Mouse (Mus musculus): ENCODE measurements at regions not wholly inside any gene's neighbourhood (a gene's known extent, or its start where the extent isn't known, plus 50 kb on each side); places are given as distances from the start of the nearest gene placed in this dataset.
A peak's percentile ranks its signal among the peaks of the same experiment; 100 is the strongest.

DNA sequence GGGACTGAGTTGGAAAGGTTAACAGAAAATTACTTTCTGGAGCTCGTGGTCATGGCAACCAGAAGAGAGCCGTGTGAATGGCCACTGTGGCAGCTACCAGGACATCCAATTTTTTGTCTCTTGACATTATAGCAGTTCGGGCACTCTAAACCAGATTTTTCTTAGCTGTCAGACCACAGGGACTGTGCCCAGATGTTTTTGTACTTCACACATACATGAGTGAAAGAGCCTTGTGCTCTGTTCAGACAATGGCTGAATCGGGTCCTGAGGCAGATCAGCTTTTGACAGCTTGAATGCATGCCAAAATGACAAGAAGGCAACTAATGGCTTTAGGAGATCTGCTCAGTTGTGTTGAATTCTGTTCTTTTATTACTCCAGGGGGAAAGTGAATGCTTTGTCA is 505.2 kb upstream of the Pdzrn3 start:
- peak; percentile 23 for DNase-seq (ENCODE audit: low read depth, low spot score)

DNA sequence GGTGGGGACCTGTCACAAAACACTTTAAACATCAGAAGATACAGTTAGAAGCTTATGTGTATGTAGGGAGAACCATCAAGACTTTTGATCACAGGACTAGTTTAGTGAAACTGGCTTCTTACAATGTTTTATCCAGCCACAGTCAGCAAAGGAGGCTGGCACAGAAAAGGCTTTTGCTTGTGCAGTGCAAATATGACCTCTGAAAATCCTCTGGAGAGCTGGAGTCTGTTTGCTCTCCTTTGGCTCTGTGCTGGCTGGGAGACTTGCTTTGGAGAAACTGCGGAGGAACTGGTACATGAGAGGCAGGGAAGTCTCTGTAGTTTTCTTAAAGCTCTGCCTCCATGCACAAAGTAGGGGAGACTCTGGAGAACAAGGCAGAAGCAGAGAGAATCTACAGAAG is 497.2 kb upstream of the Pdzrn3 start:
- DNase-seq (ENCODE audit: low read depth, low spot score) = no peak

DNA sequence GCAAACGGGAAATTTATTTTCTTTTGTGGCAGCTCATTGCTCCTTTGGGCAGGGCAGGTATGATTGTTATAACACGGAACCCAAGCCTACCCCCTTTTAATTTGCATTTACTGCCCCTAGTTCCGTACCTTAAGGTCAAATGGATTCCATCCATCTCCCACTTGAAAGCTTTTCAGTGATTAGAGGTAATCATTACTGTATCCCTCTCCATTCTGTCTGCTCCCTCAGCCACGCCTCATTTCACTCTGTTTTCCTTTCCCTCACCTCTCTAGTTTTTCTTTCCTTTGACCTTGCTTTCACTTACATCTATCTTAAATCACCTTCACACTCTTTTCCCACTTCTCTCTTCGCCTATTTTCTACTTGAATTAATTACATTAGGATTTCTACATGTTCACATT is 481.2 kb upstream of the Pdzrn3 start:
- DNase-seq (ENCODE audit: low read depth, low spot score) = no peak

DNA sequence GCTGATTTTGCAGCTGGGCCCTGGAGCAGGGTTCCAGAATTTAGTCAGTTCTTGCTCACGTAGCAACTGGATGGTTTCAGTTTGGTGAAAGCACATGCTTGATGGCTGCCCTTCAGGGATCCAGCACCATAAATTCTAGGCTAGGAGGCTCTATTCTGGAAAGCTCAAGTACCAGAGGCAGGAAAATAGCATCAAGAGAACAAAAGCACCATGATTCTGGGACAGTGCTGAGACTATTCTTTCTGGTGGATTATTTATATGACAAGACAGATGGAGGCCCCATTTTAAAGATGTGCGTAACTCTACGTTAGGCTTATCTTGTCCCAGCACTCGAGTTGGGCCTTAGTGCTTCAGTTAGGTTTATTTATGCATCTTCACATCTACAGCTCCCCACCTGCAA is 463.0 kb upstream of the Pdzrn3 start:
- no peak for DNase-seq (ENCODE audit: low read depth, low spot score)

DNA sequence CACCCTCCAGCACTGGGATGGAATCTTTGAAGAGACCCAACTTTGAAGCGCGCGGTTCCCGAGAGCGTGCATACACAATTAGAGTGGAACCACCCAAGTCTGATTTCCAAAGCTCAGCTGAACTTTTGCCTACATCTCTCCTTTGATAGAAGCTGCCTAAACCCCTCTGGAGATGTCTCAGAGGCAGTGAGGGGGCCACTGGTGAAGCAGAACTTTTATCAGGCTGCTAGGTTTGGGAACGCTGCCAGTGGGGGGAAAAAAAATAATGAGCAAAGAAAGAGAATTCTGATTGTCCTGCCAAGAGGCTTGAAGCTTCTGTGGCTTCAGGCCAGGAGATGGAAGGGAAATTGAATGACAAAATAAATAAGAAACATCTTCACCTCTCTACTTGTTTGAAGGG is 459.9 kb upstream of the Pdzrn3 start:
- no peak for DNase-seq (ENCODE audit: low read depth, low spot score)

DNA sequence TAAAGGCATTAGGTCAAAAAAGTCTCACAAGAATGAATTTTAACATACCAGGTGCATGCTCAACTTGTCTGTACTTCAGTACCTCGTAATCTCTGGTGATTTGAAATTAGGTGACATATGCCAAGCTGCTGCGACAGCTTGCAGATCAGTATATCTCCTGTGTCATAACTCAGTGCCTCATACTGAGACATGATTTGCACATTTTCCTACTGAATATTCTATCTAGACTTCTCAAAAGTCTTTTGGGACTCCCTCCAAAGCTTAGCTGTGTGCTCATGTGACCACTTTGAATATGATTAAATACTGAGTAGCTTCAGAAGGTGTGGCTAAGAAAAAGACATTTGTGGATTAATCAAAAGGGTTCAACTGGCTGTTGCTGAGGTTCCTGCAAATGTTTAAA is 416.3 kb upstream of the Pdzrn3 start:
- DNase-seq (ENCODE audit: low read depth, low spot score) = no peak

DNA sequence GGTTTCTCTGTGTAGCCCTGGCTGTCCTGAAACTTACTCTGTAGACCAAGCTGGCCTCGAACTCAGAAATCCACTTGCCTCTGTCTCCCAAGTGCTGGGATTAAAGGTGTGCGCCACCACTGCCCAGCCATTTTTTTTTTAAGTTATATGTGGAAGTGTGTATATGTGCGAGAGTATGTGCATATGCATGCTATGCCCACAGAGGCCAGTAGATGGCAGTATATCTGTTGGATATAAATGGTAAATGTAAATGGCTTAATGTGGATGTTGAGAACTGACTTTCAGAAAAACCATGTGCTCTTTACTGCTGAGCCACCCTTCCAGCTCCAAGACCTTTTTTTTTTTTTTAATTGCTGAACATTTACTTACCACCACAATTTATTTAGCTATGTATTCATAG is 400.2 kb upstream of the Pdzrn3 start:
- peak; percentile 16 for DNase-seq (ENCODE audit: low read depth, low spot score)

DNA sequence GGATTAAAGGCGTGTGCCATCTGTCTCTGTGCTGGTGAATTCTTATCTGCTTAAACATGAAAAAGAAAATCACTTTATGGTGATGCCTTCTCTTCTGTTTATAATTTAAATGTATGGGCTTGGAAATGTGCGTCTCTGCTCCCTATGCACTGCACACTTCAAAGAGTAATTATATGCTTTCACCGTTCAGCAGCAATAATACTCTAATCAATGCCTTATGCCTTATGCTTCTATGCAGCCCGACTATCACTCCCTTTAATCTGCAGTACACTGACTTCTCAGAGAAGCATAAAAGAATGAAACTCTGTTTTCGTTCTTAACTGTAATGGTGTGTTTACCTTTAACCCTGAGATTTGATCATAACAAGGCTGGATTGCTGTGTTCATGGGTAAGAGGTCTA is 395.5 kb upstream of the Pdzrn3 start:
- DNase-seq (ENCODE audit: low read depth, low spot score) = no peak

DNA sequence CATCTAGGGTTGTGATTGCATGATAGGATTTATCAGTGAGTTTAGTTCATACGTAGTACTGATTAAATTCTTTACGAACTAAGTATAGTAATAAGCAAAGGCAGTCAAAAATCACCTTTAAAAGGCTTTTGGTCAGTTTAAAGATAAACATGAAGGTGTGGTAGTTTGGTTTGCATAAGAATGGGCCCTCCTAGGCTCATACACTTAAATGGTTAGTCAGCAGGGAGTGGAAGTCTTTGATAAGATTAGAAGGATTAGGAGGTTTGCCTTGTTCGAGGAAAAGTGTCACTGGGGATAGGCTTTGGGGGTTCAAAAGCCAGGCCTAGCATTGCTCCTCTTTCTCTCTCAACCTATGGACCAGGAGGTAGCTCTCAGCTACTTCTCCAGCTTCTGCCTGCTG is 357.4 kb upstream of the Pdzrn3 start:
- no peak for DNase-seq (ENCODE audit: low read depth, low spot score)

DNA sequence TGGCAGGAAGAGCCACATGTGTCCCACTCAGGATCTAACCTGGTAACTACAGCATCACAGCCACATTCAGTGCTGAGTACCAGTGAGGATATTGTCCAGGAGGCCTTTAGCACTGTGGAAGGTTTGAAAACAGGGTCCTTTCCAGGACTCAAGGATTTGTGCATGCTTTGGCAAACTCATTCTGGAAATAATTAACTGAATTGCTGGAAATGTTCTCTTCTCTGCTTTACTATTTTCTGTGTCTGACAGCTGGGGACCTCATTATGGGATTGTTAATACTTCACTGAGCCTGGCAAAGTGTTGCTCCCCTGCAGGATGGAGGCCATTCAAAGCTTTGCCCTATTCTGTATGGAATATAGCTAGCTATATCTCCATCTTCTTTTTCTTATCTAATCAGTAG is 342.8 kb upstream of the Pdzrn3 start:
- DNase-seq (ENCODE audit: low read depth, low spot score) = peak; percentile 4

DNA sequence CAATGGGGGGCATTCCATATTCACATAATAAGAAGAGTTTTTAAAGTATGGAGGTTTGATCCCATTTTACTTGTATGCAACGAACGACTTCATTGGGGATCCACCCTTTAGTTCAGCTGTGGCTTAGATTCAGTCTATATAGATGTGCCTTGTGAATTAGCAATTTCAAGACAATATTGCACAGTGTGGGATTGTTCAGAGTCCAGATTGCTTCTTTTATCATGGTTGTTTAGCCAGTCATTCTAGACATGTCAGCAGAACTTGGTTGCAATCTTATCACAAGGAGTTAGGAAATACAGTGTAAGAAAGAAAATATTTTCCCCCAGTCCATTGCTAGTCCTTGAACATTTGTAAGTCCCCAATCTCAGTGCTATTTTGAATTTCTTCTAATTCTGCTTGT is 312.0 kb upstream of the Pdzrn3 start:
- no peak for DNase-seq (ENCODE audit: low read depth, low spot score)

DNA sequence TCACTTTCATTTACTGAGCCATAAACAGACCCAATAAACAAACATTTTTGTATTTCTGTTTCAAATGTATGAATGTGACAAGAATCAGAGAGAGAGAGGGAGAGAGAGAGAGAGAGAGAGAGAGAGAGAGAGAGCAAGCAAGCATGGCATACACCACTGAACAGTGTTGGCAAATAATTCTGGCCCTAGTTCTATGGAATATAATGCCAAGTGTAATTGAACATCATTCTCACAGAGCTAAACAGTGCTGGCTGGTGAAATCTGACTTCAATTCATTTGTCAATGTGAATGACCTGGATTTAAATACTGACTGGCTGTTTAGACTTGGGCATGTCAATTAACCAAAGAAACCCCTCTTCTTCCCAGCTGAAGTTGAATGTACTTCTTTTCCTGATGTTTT is 308.9 kb upstream of the Pdzrn3 start:
- no peak for DNase-seq (ENCODE audit: low read depth, low spot score)

DNA sequence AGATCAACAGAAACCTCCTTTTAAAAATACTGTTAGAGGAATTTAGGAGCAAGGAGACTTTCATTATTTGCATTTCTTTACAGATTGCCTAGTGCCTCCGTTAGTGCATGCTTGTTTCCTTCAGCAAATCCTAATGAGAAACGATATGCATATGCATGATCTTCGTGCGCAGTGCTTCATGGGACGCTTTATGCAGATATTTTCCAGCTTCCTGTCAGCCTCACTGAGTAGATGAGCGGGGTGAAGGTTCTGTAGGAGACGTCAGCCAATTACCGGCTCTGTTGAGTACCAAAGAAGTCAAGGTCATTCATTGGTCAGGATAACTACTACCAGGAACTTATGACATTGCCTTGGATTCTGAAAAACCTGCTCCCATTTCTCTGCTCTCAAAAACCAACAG is 308.0 kb upstream of the Pdzrn3 start:
- no peak for DNase-seq (ENCODE audit: low read depth, low spot score)

DNA sequence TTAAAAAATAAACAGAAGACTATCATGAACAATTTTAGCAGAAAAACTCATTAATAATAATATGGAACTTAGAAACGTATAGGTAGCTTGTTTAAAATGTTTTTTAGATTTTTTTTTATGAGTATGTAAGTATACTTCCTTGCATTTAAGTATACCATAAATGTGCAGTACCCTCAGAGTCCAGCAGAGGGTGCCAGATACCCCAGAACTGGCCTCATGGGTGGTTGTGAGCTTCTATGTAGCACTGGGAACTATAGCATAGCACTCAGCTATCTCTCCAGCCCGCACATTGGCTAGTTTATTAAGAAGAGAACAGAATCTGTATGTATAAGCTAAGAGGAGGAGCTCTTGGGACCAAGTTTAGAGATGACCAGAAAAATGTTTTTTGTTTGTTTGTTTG is 306.7 kb upstream of the Pdzrn3 start:
- DNase-seq (ENCODE audit: low read depth, low spot score) = no peak

DNA sequence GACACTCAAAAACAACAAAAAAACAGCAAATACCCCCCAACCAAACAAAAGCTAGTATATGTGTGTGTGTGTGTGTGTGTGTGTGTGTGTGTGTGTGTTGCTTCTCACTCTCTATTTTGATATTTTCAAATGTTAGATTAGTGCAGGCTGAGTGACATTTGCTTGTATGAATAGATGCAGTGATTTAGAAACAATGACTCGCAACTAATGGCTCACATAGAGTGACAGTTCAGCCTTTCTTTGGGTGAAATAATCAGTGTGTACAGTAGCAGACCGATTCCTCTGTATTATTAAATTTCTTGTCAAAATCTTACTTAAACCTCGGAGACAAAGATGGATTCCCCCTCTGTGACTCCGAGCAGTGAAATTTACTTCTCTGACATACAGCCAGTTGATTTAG is 297.1 kb upstream of the Pdzrn3 start:
- DNase-seq (ENCODE audit: low read depth, low spot score) = no peak

DNA sequence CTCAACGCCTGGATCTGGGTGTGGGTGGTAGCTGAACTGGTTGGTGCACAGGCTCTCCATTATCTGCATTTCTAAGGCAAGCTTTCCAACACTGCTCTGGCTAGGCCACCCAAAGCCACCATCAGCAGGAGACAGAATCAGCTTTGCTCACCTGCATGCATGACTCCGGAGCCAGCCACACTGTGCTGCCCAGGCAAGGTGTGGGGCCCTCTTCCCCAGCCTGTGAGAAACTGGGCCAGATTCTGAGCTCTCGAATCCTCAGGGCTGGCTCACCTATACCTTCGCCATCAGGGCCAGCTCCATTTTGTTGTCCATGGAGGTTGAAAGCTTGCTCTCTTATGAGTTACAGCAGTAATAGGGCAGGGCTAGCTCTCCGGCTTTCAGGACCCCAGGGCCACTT is 293.1 kb upstream of the Pdzrn3 start:
- no peak for DNase-seq (ENCODE audit: low read depth, low spot score)

DNA sequence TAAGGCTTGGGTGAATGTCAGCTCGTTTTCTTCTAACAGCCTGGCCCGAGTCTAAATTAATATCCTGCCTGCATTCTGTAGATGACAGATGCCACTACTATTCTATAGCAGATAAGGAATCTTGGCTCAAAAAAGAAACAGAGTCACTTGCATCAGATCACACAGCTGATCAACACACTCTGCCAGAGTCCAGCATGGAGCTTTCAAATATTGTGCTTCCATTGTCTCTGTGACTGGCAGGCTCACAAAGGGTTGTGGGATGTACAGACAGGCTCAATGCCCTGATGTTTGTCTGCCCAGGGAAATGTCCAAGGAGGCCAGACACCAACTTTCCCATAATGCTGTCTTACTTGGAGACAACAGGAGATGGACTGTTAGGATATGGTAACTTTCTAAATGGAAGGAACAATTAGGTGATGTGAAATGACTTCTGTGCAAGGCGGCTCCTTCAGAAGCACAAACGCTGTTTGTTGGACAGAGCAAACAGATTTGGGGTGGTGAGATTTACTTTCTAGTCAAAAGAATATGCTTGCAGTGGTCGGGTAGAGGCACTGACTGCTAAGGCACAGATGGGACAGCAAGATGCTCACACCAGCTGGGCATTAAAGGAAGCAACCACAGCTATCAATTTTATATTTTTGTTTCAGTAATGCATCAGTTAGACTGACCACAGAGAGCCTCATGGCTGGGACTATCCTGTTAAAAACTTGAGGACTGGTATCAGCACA is 291.6 kb upstream of the Pdzrn3 start:
- DNase-seq (ENCODE audit: low read depth, low spot score) = no peak

DNA sequence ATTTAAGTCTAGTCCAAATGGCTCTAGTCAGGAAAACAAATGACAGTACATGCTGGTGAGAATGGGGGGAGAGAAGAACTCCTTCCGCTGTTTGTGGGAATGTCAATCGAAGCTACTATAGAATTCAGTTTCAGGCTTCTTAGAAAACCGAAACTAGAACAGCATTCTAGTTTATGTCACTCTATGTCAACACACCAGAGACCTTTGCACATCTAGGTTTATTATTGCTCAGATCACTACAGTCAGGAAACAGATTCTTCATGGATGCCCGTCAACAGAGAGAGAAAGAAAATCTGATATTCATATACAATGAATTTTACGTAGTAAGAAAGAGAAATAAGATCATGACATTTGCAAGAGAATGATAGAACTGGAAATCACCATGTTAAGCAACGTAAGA is 276.7 kb upstream of the Pdzrn3 start:
- no peak for DNase-seq (ENCODE audit: low read depth, low spot score)

DNA sequence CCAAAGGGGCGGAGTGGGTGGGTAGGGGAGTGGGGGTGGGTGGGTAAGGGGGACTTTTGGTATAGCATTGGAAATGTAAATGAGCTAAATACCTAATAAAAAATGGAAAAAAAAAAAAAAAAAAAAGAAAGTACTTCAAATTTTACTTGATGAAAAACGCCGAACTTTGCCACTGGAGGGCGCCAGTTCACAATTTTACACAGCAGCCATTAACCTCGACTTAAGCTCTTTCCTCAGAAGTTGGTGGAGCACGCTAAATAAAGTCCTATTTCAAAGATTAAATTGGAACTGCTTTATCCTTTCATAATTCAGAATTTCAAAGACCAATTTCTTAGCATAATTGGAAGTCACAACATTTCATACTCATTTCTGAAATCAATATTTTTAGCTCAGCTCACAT is 272.7 kb upstream of the Pdzrn3 start:
- DNase-seq (ENCODE audit: low read depth, low spot score) = peak; percentile 70

DNA sequence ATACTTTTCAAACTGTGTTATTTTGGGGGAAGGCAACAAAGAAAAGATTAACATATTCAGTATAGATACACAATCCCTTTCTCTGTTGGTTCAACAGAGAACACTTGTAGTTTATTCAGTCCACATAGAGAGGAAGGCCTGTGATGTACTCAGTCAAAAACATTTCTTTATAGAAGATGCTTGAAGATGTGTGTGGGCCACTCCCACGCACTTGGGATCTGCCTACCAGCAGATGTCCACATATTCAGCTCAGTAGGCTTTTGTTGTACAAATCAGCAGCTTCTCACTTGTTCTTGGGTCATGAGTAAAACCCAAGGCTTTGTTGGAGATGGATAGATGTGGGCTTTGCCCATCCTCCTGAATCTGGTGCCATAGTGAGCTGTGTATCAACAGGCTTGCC is 239.6 kb upstream of the Pdzrn3 start:
- DNase-seq (ENCODE audit: low read depth, low spot score) = no peak

DNA sequence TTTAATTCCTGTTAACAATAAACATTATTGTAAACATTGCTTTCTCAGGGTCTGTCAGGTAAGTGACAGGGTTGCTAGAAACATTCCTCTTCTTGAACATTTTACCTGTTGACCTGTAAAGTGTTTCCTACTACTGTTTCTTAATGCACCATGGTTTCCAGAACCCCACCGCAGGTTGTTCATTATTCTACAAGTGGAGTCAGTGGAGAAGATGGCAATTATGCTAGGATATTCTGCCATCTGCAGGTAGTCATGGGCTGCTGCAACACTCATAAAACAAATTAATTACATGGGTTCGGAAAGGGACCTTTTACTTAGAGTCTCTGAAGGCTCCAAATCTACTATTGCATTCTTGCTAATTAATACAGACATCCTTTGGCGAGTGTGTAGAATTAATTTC is 239.1 kb upstream of the Pdzrn3 start:
- DNase-seq (ENCODE audit: low read depth, low spot score) = peak; percentile 56

DNA sequence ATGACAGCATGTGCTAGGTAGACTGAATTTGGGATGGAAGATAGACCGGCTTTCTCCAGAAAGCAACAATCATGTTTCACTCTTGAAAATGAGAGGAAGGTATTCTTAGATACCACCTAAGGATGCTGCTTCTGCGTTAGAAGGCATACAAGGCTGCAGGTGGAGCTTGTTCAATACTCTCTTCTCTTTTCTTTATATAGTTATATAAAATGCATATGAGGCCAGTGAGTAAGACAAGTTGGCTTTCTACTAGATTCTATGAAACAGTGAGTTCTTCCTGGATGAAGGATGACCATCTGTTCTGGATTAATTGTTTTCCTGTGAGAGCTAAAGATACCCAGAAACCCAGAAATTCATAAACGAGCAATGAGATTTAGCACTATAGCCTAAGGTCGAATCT is 231.3 kb upstream of the Pdzrn3 start:
- no peak for DNase-seq (ENCODE audit: low read depth, low spot score)

DNA sequence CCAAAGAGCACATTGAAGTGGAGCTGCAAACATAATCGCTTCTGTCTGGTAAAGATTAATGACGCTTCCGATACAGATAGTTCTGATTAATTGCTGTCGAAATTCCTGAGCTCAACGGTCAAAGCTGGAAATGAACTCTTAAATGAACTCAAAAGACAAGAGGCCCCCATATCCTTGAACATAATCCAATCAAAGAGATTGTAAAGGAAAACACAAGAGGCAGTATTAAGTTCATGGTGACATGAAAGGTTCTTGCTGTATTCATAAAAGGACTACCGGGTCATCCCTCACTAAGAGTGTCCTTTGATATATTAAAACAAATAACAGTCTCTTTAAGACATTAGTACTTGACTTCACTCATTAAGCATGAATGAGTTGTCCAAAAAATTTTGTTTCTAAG is 225.4 kb upstream of the Pdzrn3 start:
- no peak for DNase-seq (ENCODE audit: low read depth, low spot score)

DNA sequence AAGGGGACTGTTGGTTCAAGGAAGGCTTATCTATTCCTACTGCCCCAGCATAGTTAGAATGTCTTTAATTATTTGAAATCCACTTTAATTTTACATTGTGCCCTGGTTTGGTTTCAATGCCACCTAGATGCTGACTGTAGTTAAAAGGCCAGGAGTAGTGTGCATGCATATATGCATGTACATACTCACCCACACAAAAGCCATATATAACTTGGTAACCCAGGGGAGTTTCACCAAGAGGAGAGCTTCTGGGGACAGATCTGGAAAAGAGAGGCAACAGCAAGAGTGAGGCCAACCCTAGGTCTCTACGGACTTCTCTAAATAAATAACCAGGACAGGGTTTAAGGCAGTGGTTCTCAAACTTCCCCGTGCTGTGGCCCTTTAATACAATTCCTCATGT is 219.3 kb upstream of the Pdzrn3 start:
- DNase-seq (ENCODE audit: low read depth, low spot score) = no peak

Measured in forelimb bud, embryonic 11.5 days (tissue).